Mouse (Mus musculus) intestine, embryonic 14.5 days (tissue): Measurements from ENCODE around the gene Nt5dc2. TPM values are rescaled to one million over a fixed set of nuclear protein-coding genes. Genes with fewer than 3 reads are reported as not detected.

ENCODE experiments used
- ATAC-seq: fragments of 200-750 bp; cut with Nextera tagmentation; replicated peaks from 2 replicates; pipeline ENCODE4 v1.8.0; 2017; ENCODE audit warnings: low read depth, moderate number of reproducible peaks, moderate TSS enrichment, moderate library complexity; ENCODE audit not compliant: low FRiP score, low TSS enrichment
- DNase-seq: peaks from one replicate; pipeline ENCODE4 v3.0.0-alpha.2; 2018; ENCODE audit warnings: low spot score
- H3K27ac ChIP-seq: fragments of 300-500 bp; sonication (generic); 2 replicates; pipeline ENCODE4 v1.5.1; 2014; ENCODE audit warnings: low read depth, mild to moderate bottlenecking, control low read depth
- H3K27me3 ChIP-seq: fragments of 300-500 bp; sonication (generic); replicated peaks from 2 replicates; pipeline ENCODE4 v1.6.1; 2014; ENCODE audit warnings: low read length, control low read depth; ENCODE audit not compliant: control insufficient read depth, insufficient read depth
- H3K36me3 ChIP-seq: fragments of 300-500 bp; sonication (generic); 2 replicates; pipeline ENCODE4 v1.6.1; 2014; ENCODE audit warnings: low read length, control low read depth; ENCODE audit not compliant: control insufficient read depth, insufficient read depth
- H3K4me1 ChIP-seq: fragments of 300-500 bp; sonication (generic); replicated peaks from 2 replicates; pipeline ENCODE4 v1.6.1; 2014; ENCODE audit warnings: low read length, control low read depth, mixed read lengths; ENCODE audit not compliant: control insufficient read depth, insufficient read depth
- H3K4me2 ChIP-seq: fragments of 300-500 bp; sonication (generic); 2 replicates; pipeline ENCODE4 v1.6.1; 2014; ENCODE audit warnings: low read length
- H3K4me3 ChIP-seq: fragments of 300-500 bp; sonication (generic); 2 replicates; pipeline ENCODE4 v1.5.1; 2014; ENCODE audit warnings: low read depth, low read length, control low read depth, mixed read lengths
- H3K9ac ChIP-seq: fragments of 300-500 bp; sonication (generic); 2 replicates; pipeline ENCODE4 v1.6.1; 2014; ENCODE audit warnings: mild to moderate bottlenecking, low read length
- H3K9me3 ChIP-seq: fragments of 300-500 bp; sonication (generic); 2 replicates; pipeline ENCODE4 v1.6.1; 2016; ENCODE audit warnings: low read length, control low read depth; ENCODE audit not compliant: control insufficient read depth
- WGBS: fragments of 180-500 bp; shearing (Covaris S2); extraction: QIAGEN DNeasy Blood & Tissue Kit; methylation state at CpG from one replicate; pipeline ENCODE4 v1.1.7; 2014; 5-methylcytosine and 5-hydroxymethylcytosine counted together
- polyA plus RNA-seq: library from polyadenylated mRNA; unstranded; fragments of >200 nt; fragmentation: Nextera tagmentation; extraction: Ambion mirVana; gene quantifications from 2 replicates; pipeline ENCODE4 v1.2.1, GENCODE M21; 2014

Nt5dc2 gene
- polyA plus RNA-seq, 1 experiment from 2014 or later, result 365 TPM

DNA sequence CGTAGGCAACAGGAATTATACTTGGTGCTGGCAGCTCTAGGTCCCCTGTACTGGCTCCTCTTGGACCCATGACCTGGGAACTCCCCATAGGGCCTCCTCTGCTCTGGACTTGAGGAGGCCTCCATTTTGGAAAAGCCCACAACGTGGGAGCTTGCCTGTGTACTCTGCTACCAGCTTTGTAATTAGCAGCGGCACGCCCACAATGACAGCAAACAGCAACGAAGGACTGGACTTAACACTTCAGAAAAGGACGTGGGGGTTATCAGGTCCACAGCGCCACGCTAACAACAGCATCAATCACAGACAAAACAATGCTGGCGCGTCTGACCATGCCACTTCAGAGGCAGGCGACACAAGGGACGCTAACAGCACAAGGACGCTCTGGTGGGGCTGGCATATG lies 40.1 kb downstream of the Nt5dc2 start:
- Histone ChIP-seq H3K27ac (no peak overlapping the region), H3K27me3 (no peaks in the 10 kb centered on the region), H3K9me3 (no peaks in the 10 kb centered on the region), H3K4me2 (no peak overlapping the region), H3K4me1 (peaks cover 7% of the 10 kb centered on the region; the same call in 1 of the 2 replicates), H3K9ac (no peak overlapping the region), H3K4me3 (no peak overlapping the region), H3K36me3 (peaks cover 61% of the 10 kb centered on the region)
- ATAC-seq (no peak), DNase-seq (no peak)
- 88% methylated on average over 13 of the region's 13 CpGs for WGBS

DNA sequence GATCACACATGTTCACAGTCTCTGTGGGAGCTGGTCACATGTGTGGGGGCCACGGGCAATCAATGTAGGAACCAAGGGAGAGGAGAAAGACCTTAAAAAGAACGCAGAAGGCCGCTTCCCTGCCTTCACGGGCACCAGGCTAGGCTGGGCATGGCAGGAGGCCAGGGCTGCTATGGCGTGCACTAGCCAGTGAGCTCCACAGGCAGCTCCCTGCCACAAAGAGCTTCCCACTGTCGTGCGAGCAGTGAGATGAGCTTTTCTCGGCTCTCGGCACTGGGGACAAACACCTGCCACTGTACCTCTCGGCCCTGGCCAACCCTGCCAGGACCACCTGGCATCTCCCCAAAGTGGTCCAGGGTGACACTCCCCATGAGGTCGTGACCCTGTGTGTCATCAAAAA lies 40.5 kb downstream of the Nt5dc2 start:
- H3K36me3 ChIP-seq, result peaks cover 65% of the 10 kb centered on the region
- whole genome bisulfite sequencing, result 97% methylated on average over 11 of the region's 11 CpGs

GRCm38 (mm10) chr14:31171821-31172220 lies 41.0 kb downstream of the Nt5dc2 start:
- 97% methylated on average over 15 of the region's 15 CpGs for WGBS
- ATAC-seq (no peak), DNase-seq (no peak)
- no peak overlapping the region for H3K4me2 ChIP-seq
- no peak overlapping the region for H3K9ac ChIP-seq
- peaks cover 1% of the 10 kb centered on the region; the same call in 1 of the 2 replicates for H3K4me1 ChIP-seq
- peaks cover 69% of the 10 kb centered on the region for H3K36me3 ChIP-seq
- no peaks in the 10 kb centered on the region for H3K27me3 ChIP-seq
- H3K9me3 ChIP-seq, result no peaks in the 10 kb centered on the region
- no peak overlapping the region for H3K27ac ChIP-seq
- H3K4me3 ChIP-seq, result no peak overlapping the region

More for the DNA sequence above, 40.5 kb downstream of the Nt5dc2 start:
- ATAC-seq (no peak), DNase-seq (no peak)
- H3K27me3 ChIP-seq, result no peaks in the 10 kb centered on the region
- no peak overlapping the region for H3K4me3 ChIP-seq
- H3K9ac ChIP-seq, result no peak overlapping the region
- H3K9me3 ChIP-seq, result no peaks in the 10 kb centered on the region
- peaks cover 5% of the 10 kb centered on the region; the same call in 1 of the 2 replicates for H3K4me1 ChIP-seq
- no peak overlapping the region for H3K27ac ChIP-seq
- no peak overlapping the region for H3K4me2 ChIP-seq

GRCm38 (mm10) chr14:31172781-31173455 lies 42.1 kb downstream of the Nt5dc2 start:
- WGBS, result 81% methylated on average over 18 of the region's 18 CpGs
- no peaks in the 10 kb centered on the region for H3K27me3 ChIP-seq
- H3K4me3 ChIP-seq, result no peak overlapping the region
- no peak overlapping the region for H3K9ac ChIP-seq
- H3K9me3 ChIP-seq, result no peaks in the 10 kb centered on the region
- H3K27ac ChIP-seq, result no peak overlapping the region
- DNase-seq, result no peak
- peaks cover 80% of the 10 kb centered on the region for H3K36me3 ChIP-seq
- H3K4me1 ChIP-seq, result no peaks in the 10 kb centered on the region
- ATAC-seq, result no peak
- H3K4me2 ChIP-seq, result no peak overlapping the region

DNA sequence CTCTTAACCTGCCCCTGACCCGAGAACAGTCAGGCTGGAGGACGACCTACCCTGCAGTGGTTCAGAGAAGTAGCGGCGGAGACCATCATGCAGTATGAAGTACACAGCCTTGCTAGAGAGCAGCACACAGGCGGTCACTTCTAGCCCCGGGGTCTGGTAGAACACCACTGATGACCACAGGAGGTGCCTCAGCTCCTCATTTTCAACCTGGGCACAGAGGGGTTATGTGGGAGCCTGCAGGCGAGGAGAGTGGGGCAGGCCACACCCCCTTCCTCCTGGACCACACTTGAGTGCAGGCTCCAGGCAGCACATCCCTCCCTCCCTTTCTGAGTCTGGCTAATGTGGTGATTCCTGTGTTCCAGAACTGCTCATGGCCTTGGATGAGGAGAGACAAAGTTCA lies 42.7 kb downstream of the Nt5dc2 start:
- no peak for DNase-seq
- no peaks in the 10 kb centered on the region for H3K9me3 ChIP-seq
- H3K4me2 ChIP-seq, result no peak overlapping the region
- ATAC-seq, result no peak
- H3K27me3 ChIP-seq, result no peaks in the 10 kb centered on the region
- peaks cover 85% of the 10 kb centered on the region for H3K36me3 ChIP-seq
- WGBS, result 84% methylated on average over 7 of the region's 7 CpGs
- H3K27ac ChIP-seq, result no peak overlapping the region
- H3K9ac ChIP-seq, result no peak overlapping the region
- no peaks in the 10 kb centered on the region for H3K4me1 ChIP-seq
- H3K4me3 ChIP-seq, result no peak overlapping the region

GRCm38 (mm10) chr14:31177287-31177686 lies 46.4 kb downstream of the Nt5dc2 start:
- no peaks in the 10 kb centered on the region for H3K27me3 ChIP-seq
- no peaks in the 10 kb centered on the region for H3K9me3 ChIP-seq
- WGBS, result 90% methylated on average over 16 of the region's 16 CpGs
- no peaks in the 10 kb centered on the region for H3K4me1 ChIP-seq
- no peak overlapping the region for H3K4me3 ChIP-seq
- H3K36me3 ChIP-seq, result peaks cover 99% of the 10 kb centered on the region
- no peak for ATAC-seq
- no peak for DNase-seq
- no peak overlapping the region for H3K27ac ChIP-seq
- H3K4me2 ChIP-seq, result no peak overlapping the region
- no peak overlapping the region for H3K9ac ChIP-seq

DNA sequence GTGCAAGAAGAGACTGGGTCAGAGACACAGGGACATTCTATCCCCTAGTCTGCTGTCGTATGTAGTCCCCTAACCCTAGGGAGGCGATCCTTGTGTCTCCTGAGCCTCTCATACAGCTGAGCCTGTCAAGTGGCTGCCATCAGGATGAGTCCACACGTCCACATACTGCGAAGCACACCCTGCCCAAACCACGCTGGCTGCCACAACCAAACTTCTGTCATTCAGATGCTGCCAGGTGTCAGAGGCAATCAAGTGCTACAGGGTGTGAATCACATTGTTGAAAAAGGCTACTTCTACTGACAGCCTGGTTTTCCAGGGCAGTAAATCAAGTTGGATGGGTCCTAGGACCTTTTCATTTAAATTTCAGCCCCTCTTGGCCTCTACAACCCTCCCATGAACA lies 46.9 kb downstream of the Nt5dc2 start:
- no peak for ATAC-seq
- Histone ChIP-seq H3K27me3 (no peaks in the 10 kb centered on the region), H3K9ac (no peak overlapping the region), H3K9me3 (no peaks in the 10 kb centered on the region), H3K27ac (no peak overlapping the region), H3K4me1 (no peaks in the 10 kb centered on the region), H3K36me3 (peaks cover 99% of the 10 kb centered on the region), H3K4me2 (no peak overlapping the region), H3K4me3 (no peak overlapping the region)
- 92% methylated on average over 5 of the region's 5 CpGs for WGBS
- no peak for DNase-seq

DNA sequence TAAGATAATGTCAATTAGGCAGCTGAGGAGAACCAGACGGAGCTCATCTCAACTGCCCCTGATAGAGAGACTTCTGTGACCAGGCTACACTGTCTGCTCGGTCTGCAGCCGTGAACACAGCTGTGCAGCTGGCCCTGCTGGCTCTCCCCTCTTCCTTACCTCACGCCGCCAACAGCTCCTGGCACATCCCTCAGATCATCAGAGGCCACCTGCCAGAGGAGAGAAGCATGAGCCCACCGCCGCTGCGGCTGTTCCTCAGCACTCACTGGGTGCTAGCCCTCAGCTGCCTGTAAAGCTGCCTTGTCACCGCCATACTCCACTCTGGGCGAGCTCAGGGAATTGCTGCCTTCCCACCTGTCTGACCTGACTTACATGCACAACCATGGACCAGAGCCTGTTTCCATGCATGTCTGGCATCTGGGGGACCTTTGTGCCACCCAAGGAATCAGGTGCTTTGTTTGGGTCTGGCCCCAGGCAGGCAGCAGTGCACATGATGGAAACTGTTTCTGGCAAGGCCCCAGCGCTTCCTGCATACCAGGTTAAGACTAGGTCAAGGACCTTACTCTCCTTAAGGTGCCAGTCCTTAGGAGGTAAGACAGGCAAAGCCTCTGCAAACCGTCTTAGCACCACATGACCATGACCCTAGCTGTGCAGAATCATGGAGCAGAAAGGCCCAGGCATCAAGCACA lies 49.0 kb downstream of the Nt5dc2 start:
- Histone ChIP-seq H3K4me2 (no peak overlapping the region), H3K9me3 (no peaks in the 10 kb centered on the region), H3K4me3 (no peak overlapping the region), H3K27ac (no peak overlapping the region), H3K4me1 (no peaks in the 10 kb centered on the region), H3K9ac (no peak overlapping the region), H3K27me3 (no peaks in the 10 kb centered on the region), H3K36me3 (peaks cover 99% of the 10 kb centered on the region)
- ATAC-seq (no peak), DNase-seq (no peak)
- 92% methylated on average over 12 of the region's 12 CpGs for WGBS

DNA sequence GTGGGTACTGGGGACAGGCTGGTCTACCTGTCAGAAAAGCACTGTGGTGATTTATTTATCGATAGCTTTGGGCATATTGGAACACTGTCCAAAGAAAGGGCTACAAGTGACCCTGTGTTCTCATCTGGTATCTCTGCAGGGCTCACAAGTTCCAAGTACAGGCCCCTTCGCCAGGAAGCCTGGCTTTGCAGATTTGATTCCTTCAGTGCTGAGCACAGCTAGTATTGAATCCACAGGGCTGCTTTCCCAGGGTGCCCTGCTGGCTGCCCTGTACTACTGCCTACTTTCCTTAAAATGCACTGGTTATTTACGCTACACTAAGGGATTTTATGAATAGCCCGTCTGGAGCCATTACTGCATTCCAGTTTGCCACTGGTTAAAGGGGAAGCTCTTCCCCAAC lies 50.7 kb downstream of the Nt5dc2 start:
- WGBS, result 84% methylated on average over 4 of the region's 4 CpGs
- no peak overlapping the region for H3K4me3 ChIP-seq

More for the DNA sequence above, 50.7 kb downstream of the Nt5dc2 start:
- DNase-seq (no peak), ATAC-seq (no peak)
- no peaks in the 10 kb centered on the region for H3K4me1 ChIP-seq
- no peaks in the 10 kb centered on the region for H3K27me3 ChIP-seq
- H3K9ac ChIP-seq, result no peak overlapping the region
- H3K36me3 ChIP-seq, result peaks cover 99% of the 10 kb centered on the region
- no peak overlapping the region for H3K27ac ChIP-seq
- no peak overlapping the region for H3K4me2 ChIP-seq
- no peaks in the 10 kb centered on the region for H3K9me3 ChIP-seq
